Comparison of ENCODE assay signal across 24 mouse cellular contexts in the genomic region with DNA sequence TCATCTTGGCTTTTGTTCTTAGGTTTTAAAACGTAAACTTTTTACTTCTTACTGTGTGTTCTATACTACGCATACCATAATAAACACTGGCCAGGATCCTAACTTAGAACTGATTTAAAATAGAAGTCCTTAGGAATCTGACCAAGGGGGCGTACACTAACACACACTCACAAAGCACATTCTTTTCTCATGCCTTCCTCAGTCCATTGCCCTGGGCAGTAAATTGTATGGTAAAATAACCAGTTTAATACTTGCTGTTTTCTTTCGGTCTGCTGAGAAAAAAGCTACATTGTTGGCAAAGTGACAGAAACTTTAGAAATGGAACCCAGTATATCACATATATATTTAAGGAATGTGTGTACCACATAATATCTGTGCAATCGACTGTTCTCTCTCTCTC. TPM values are rescaled to one million over a fixed set of nuclear protein-coding genes. Genes with fewer than 3 reads are reported as not detected.
DNase-seq lines count a peak whose midpoint lies in the region; ATAC-seq lines count a peak whose summit lies in the region.
"Had no signal": no experiment of that assay in that cellular context is flagged by ENCODE, and none has a peak within 500 bp of the region (broad histone marks: within the 10 kb centered on the region; RNA-seq: fewer than 3 reads in every experiment).

No protein-coding gene starts in this region.

- peak; percentile 27 for DNase-seq in embryo, embryonic 11 days
- no peak for DNase-seq in embryo, embryonic 10 days (ENCODE audit: low spot score)
- DNase-seq in heart, adult 9 months (ENCODE audit: low spot score in 2 of 2) = no peak
- DNase-seq in kidney, adult 8-10 months = no peak
- DNase-seq in embryonic facial prominence, embryonic 14.5 days (ENCODE audit: low spot score) = peak; percentile 67
- DNase-seq in right cerebral cortex, postnatal 10 days (ENCODE audit: low spot score in 2 of 2) = no peak
- DNase-seq: adrenal gland, postnatal 14 days; cerebellum, adult 9-10 months; gastrocnemius, postnatal 14 days; kidney, postnatal 14 days; layer of hippocampus, postnatal 36 days; liver; lung, postnatal 14 days; thymus, adult 2 months; thymus, postnatal 4 days had no signal

- no peaks in the 10 kb centered on the region for H3K36me3 ChIP-seq in heart, embryonic 15.5 days
- no peaks in the 10 kb centered on the region for H3K36me3 ChIP-seq in kidney, embryonic 16.5 days (ENCODE audit: insufficient read depth, low read length)
- H3K36me3 ChIP-seq in embryonic facial prominence, embryonic 14.5 days (ENCODE audit: control insufficient read depth, insufficient read depth, low read length) = no peaks in the 10 kb centered on the region
- H3K36me3 ChIP-seq: embryonic facial prominence, embryonic 15.5 days; hindbrain, embryonic 15.5 days; intestine, embryonic 15.5 days; liver, embryonic 15.5 days; midbrain, embryonic 13.5 days had no signal

- H3K9ac ChIP-seq in heart, embryonic 15.5 days = no peak overlapping the region
- no peak overlapping the region for H3K9ac ChIP-seq in kidney, embryonic 16.5 days (replicated peaks; ENCODE audit: low read length)
- no peak overlapping the region for H3K9ac ChIP-seq in embryonic facial prominence, embryonic 14.5 days (ENCODE audit: low read depth, low read length)
- H3K9ac ChIP-seq: embryonic facial prominence, embryonic 15.5 days; hindbrain, embryonic 15.5 days; intestine, embryonic 15.5 days; liver, embryonic 15.5 days; midbrain, embryonic 13.5 days had no signal

- H3K4me3 ChIP-seq in heart, embryonic 15.5 days = no peak overlapping the region
- no peak overlapping the region for H3K4me3 ChIP-seq in kidney, embryonic 16.5 days (ENCODE audit: low read length)
- H3K4me3 ChIP-seq in embryonic facial prominence, embryonic 14.5 days (ENCODE audit: low read depth, low read length) = no peak overlapping the region
- H3K4me3 ChIP-seq: embryonic facial prominence, embryonic 15.5 days; hindbrain, embryonic 15.5 days; intestine, embryonic 15.5 days; liver, embryonic 15.5 days; megakaryocyte, embryonic 14.5 days; midbrain, embryonic 13.5 days had no signal

- WGBS in heart, embryonic 15.5 days = 28% methylated on average over 5 of the region's 5 CpGs
- 23% methylated on average over 5 of the region's 5 CpGs for WGBS in kidney, embryonic 16.5 days
- whole genome bisulfite sequencing in embryonic facial prominence, embryonic 14.5 days = 21% methylated on average over 5 of the region's 5 CpGs

- H3K27me3 ChIP-seq in heart, embryonic 15.5 days = no peaks in the 10 kb centered on the region
- no peaks in the 10 kb centered on the region for H3K27me3 ChIP-seq in kidney, embryonic 16.5 days (ENCODE audit: insufficient read depth, low read length)
- H3K27me3 ChIP-seq in embryonic facial prominence, embryonic 14.5 days (replicated peaks; ENCODE audit: control insufficient read depth, insufficient read depth, low read length) = no peaks in the 10 kb centered on the region
- H3K27me3 ChIP-seq: embryonic facial prominence, embryonic 15.5 days; intestine, embryonic 15.5 days had no signal

- no peaks in the 10 kb centered on the region for H3K9me3 ChIP-seq in heart, embryonic 15.5 days (replicated peaks)
- no peaks in the 10 kb centered on the region for H3K9me3 ChIP-seq in kidney, embryonic 16.5 days (ENCODE audit: low read length)
- no peaks in the 10 kb centered on the region for H3K9me3 ChIP-seq in embryonic facial prominence, embryonic 14.5 days (ENCODE audit: control insufficient read depth, low read length)
- H3K9me3 ChIP-seq: embryonic facial prominence, embryonic 15.5 days; hindbrain, embryonic 15.5 days; intestine, embryonic 15.5 days; liver, embryonic 15.5 days; megakaryocyte, embryonic 14.5 days; midbrain, embryonic 13.5 days had no signal

- peak overlapping the region; percentile 24 for H3K27ac ChIP-seq in heart, embryonic 15.5 days
- H3K27ac ChIP-seq in kidney, embryonic 16.5 days (ENCODE audit: low read length) = peak overlapping the region; percentile 70
- H3K27ac ChIP-seq in embryonic facial prominence, embryonic 14.5 days (replicated peaks; ENCODE audit: low read depth, low read length) = no peak overlapping the region
- H3K27ac ChIP-seq: embryonic facial prominence, embryonic 15.5 days; hindbrain, embryonic 15.5 days; intestine, embryonic 15.5 days; liver, embryonic 15.5 days; midbrain, embryonic 13.5 days had no signal

- no peak for ATAC-seq in heart, embryonic 15.5 days (replicated peaks; ENCODE audit: insufficient number of reproducible peaks, insufficient read depth, low FRiP score, low read depth)
- no peak for ATAC-seq in kidney, embryonic 16.5 days (ENCODE audit: low FRiP score, low TSS enrichment)
- ATAC-seq in embryonic facial prominence, embryonic 14.5 days (ENCODE audit: low read depth) = no peak
- ATAC-seq: forebrain, embryonic 16.5 days; intestine, embryonic 15.5 days; midbrain, embryonic 13.5 days had no signal

- H3K4me2 ChIP-seq in heart, embryonic 15.5 days = peak overlapping the region; percentile 19; the same call in 1 of the 2 replicates
- H3K4me2 ChIP-seq in kidney, embryonic 16.5 days (replicated peaks; ENCODE audit: low read depth, low read length) = peak overlapping the region; percentile 19
- H3K4me2 ChIP-seq in embryonic facial prominence, embryonic 14.5 days (ENCODE audit: low read depth, low read length) = peak overlapping the region; percentile 2; the same call in 1 of the 2 replicates
- H3K4me2 ChIP-seq: embryonic facial prominence, embryonic 15.5 days; hindbrain, embryonic 15.5 days; intestine, embryonic 15.5 days; liver, embryonic 15.5 days; midbrain, embryonic 13.5 days had no signal

- peaks cover 27% of the 10 kb centered on the region for H3K4me1 ChIP-seq in heart, embryonic 15.5 days (replicated peaks)
- peaks cover 39% of the 10 kb centered on the region for H3K4me1 ChIP-seq in kidney, embryonic 16.5 days (ENCODE audit: insufficient read depth, low read length)
- H3K4me1 ChIP-seq in embryonic facial prominence, embryonic 14.5 days (ENCODE audit: control insufficient read depth, insufficient read depth, low read length) = peaks cover 21% of the 10 kb centered on the region

RNA-seq across cellular contexts. Expression of gene Tanc1, which starts 2.9 kb away (rescaled TPM):
- 22.9 and 27.9 TPM in 2 replicates for polyA plus RNA-seq in heart, embryonic 15.5 days (2015; fragmentation: Nextera tagmentation; extraction: Ambion mirVana)
- polyA plus RNA-seq in kidney, embryonic 16.5 days (2015; fragmentation: Nextera tagmentation; extraction: Ambion mirVana) = 52.3 and 64.2 TPM in 2 replicates
- 22.7 and 24.8 TPM in 2 replicates for polyA plus RNA-seq in embryonic facial prominence, embryonic 14.5 days (2014; fragmentation: Nextera tagmentation; extraction: Ambion mirVana)

Comparison
In these comparisons a context has a peak if more than half of its experiments do, and no peak if none do; other contexts are left out.
1. DNase-seq: peak in embryo, embryonic 11 days (single experiment) and embryonic facial prominence, embryonic 14.5 days (single experiment); none in embryo, embryonic 10 days (single experiment), heart, adult 9 months (0 of 2), kidney, adult 8-10 months (0 of 2) and right cerebral cortex, postnatal 10 days (0 of 2).
2. Peak in every context shown above with its lines, with median percentiles within 50 percentile points of each other: H3K4me2 ChIP-seq.